Mouse (Mus musculus) mature B cell (primary cell): ENCODE data around the gene Olfr1261.

ENCODE experiments used
- in situ Hi-C: fragments of 300-500 bp; cut with MboI; formaldehyde crosslinking; loops from 2 replicates; pipeline ENCODE4 v1.14.3; 2019

Gene Olfr1261

DNA sequence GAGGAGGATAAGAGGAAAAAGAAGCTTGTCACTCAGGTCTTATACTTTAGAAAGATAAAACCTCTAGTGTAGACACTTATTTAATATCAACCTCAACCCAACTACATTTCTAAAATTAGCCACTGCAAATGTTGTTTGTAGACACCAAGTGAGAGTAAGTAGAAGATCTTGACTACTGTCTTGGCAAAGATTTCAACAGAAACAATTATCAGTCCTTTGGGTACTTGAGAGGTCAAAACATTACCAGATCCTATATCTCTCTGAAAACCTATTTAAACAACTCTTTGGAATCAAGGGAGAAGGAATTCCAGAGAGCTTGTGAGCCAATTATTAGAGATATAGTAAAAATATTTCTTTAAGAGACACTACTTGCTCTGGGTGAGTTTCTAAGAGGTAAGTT is at the start of gene Olfr1261:
TSS of gene Olfr1261 (plus strand) at position 301 of the 400 bp plus-strand sequence.
- in situ Hi-C loops: no loop called here

DNA sequence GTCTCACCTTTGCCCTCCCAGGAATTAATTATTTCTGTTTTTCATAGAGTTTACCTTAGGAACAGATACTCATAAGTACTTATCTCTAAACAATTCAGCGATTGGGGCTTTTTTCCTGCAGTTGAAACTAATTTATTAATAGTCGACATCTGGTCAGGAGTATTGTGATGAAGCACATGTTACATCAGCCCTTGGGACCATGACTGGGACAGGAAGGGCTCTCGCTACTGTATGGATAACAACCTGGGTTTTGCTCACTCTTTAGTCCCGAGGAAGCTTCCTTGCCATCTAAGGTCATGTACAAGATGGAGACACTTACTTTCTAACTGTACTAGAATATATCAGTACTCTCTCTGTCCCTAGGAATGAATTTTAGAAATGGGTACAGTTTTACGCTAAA is 42.5 kb upstream of the Olfr1261 start, which contains the start of gene Olfr1259:
TSS of gene Olfr1259 (minus strand) at position 101 of the 400 bp plus-strand sequence.
- in situ Hi-C loops: no loop called here

DNA sequence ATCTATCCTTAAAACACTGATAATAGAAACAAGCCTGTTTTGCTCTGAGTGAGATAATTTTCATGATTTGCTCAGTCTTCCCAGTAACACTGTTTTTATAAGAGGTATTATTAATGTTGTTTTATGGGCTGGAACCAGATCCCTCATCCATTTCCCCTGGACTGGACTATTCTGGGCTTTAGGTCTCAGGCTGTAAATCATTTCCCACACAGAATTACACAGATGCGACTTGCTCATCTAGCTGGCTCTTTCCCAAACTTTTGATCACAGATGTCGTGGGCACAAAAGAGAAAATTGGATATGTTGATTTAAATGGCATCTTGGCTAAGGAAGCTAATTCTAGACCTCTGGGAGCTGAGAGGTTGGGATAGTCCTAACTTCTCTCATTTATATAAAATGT is 16.8 kb upstream of the Olfr1261 start, which contains the start of gene Olfr1260:
TSS of gene Olfr1260 (plus strand) at position 157 of the 400 bp plus-strand sequence.
- in situ Hi-C loops: no loop called here

DNA sequence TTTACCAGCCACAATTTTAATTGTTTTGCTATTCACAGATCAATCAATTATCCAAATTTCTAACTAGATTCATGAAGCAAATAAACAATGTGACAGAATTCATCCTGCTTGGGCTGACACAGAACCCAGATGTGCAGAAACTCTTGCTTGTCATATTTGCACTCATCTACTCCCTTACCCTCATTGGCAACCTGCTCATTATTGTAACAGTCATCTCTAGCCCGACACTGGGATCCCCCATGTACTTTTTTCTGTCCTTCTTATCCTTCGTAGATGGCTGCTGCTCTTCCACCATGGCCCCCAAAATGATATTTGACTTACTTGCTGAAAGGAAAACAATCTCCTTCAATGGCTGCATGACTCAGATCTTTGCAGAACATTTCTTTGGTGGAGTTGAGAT is 13.3 kb upstream of the Olfr1261 start:
- in situ Hi-C loops: no loop called here

DNA sequence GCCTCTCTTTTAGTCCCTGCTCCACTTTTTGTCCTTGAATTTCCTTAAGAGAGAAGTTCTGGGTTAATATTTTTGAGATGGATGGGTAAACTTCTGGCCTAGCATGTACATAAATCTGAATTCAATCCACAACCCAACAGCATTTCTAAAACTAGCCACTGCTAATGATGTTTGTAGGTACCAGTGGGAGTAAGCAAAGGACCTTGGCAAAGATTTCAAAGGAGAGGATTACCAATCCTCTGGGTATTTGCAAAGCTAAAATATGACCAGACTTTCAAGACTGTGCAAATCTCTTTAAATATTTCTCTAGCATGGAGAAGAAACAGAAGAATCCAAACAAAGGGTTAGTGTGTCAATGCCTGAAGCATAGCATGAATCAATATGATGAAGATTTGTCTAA is 8.8 kb downstream of the Olfr1261 start, which contains the start of gene Olfr1262:
TSS of gene Olfr1262 (plus strand) at position 301 of the 400 bp plus-strand sequence.
- in situ Hi-C loops: no loop called here

DNA sequence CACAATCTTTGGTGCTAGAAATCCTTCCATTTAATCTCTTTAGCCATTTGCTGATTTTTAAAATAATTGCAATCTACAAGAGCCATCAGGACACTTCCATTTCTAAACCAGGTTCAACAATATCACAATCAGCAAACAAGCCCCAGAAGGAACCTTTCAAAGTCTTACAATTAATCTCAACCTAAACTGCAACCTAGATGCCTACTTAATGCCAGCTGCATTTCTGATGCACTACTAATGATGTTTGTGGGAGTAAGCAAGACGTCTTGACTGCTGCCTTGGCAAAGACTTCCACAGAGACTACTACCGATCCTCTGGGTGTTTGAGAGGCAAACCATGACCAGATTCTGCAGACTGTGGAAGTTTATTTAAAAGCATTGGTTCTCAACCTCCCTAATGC is 20.8 kb downstream of the Olfr1261 start, which contains the start of gene Olfr1263:
TSS of gene Olfr1263 (plus strand) at position 301 of the 400 bp plus-strand sequence.
- in situ Hi-C loops: no loop called here

DNA sequence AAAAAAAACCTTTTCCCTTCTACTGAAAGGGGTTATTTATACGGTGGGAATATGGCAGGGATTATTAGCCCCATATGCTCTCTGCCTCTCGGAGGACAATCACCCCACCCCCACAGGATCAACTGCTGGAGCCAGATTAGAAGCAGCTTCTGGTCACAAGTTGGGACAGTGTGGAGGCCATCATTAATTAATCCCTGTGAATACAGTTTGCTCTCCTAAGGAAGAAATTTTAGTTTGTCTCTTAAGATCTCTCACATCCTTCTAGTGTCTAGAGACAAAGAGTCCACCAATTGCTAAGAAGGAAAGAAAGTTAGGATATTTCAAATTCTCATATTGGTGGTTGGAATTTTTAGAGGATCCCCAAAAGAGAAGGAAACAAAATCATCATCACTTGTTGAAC is 34.5 kb downstream of the Olfr1261 start, which contains the start of gene Olfr1264:
TSS of gene Olfr1264 (minus strand) at position 101 of the 400 bp plus-strand sequence.
- in situ Hi-C loops: no loop called here

DNA sequence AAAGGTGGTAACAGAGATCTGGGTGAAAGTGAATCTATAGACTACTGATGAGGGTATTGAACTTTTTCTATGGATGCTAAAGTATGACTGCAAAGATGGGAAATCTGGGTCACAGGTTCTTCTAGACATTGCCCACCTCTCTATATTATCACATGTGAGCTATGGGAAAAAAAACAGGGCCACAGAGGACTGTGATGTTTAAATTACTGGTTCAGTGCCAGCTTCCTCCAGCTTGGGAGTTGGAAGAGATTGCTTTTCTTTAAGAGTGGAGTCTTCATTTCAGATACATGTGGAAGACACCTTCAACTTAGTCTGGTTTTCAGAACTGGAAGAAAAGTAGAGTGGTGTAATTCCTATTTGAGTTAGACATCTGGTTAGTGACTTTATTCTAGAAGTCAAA is 44.0 kb downstream of the Olfr1261 start, which contains the start of gene Olfr1265:
TSS of gene Olfr1265 (plus strand) at position 301 of the 400 bp plus-strand sequence.
- in situ Hi-C loops: no loop called here
